Mouse (Mus musculus) heart, postnatal 0 days (tissue): ENCODE data around the gene Slc44a1.

Source experiments
- CTCF ChIP-seq: IDR thresholded peaks from 2 replicates; pipeline ENCODE4 v1.5.1; 2016; ENCODE audit warnings: antibody characterized with exemption, control low read depth, low read depth
- EP300 ChIP-seq: IDR thresholded peaks from 2 replicates; pipeline ENCODE4 v1.6.1; 2016; ENCODE audit warnings: antibody characterized with exemption, low read depth

DNA sequence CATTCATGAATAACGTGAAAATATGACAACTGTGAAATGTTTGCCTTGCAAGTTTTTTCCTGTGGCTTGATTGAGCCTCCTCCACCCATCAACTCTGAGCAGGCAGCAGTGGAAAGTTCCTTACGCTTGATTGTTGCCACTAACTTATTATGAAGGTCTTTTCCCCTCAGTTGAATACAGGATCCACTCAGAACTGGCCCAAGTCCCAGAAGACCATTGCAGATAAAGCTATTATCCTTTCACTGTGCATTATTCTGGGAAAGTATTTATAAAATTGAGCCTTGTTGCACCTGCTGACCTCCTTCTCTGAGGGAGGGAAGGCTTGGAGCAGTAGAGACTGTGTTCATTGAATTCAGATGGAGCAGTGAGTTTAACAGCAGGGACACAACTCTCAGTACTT, 86.2 kb downstream of the Slc44a1 start:
- TF ChIP-seq CTCF = no peak
- no peak for TF ChIP-seq EP300
